Mouse (Mus musculus) lung, postnatal 0 days (tissue): ENCODE results near the gene Mrpl23. TPM values are rescaled to one million over a fixed set of nuclear protein-coding genes. Genes with fewer than 3 reads are reported as not detected.

Source experiments
- ATAC-seq: fragments of 200-750 bp; cut with Nextera tagmentation; 2 replicates; pipeline ENCODE4 v1.8.0; 2017; ENCODE audit warnings: moderate library complexity
- DNase-seq: peaks from one replicate; pipeline ENCODE4 v3.0.0-alpha.2; 2016; ENCODE audit warnings: low spot score
- H3K27ac ChIP-seq: fragments of 300-500 bp; sonication (generic); 2 replicates; pipeline ENCODE4 v1.5.1; 2014; ENCODE audit warnings: antibody characterized with exemption, mild to moderate bottlenecking, low read length, mixed read lengths
- H3K27me3 ChIP-seq: fragments of 300-500 bp; sonication (generic); replicated peaks from 2 replicates; pipeline ENCODE4 v1.6.1; 2014; ENCODE audit warnings: low read length, mixed read lengths; ENCODE audit not compliant: insufficient read depth
- H3K36me3 ChIP-seq: fragments of 300-500 bp; sonication (generic); 2 replicates; pipeline ENCODE4 v1.6.1; 2014; ENCODE audit warnings: low read length, mixed read lengths; ENCODE audit not compliant: insufficient read depth
- H3K4me1 ChIP-seq: fragments of 300-500 bp; sonication (generic); 2 replicates; pipeline ENCODE4 v1.6.1; 2014; ENCODE audit warnings: antibody characterized with exemption, low read depth, low read length, mixed read lengths; ENCODE audit not compliant: insufficient read depth
- H3K4me2 ChIP-seq: fragments of 300-500 bp; sonication (generic); replicated peaks from 2 replicates; pipeline ENCODE4 v1.6.1; 2014; ENCODE audit warnings: low read depth, mild to moderate bottlenecking, low read length, moderate library complexity, mixed read lengths
- H3K4me3 ChIP-seq: fragments of 300-500 bp; sonication (generic); 2 replicates; pipeline ENCODE4 v1.5.1; 2014; ENCODE audit warnings: low read depth, low read length
- H3K9ac ChIP-seq: fragments of 300-500 bp; sonication (generic); replicated peaks from 2 replicates; pipeline ENCODE4 v1.6.1; 2014; ENCODE audit warnings: low read depth, mild to moderate bottlenecking
- H3K9me3 ChIP-seq: fragments of 300-500 bp; sonication (generic); 2 replicates; pipeline ENCODE4 v1.6.1; 2016; ENCODE audit warnings: low read length, mixed read lengths
- CTCF ChIP-seq: IDR thresholded peaks from 2 replicates; pipeline ENCODE4 v1.5.1; 2016; ENCODE audit warnings: antibody characterized with exemption, mild to moderate bottlenecking
- EP300 ChIP-seq: IDR thresholded peaks from 2 replicates; pipeline ENCODE4 v1.6.1; 2016; ENCODE audit warnings: antibody characterized with exemption, mild to moderate bottlenecking, control low read depth
- WGBS: fragments of 180-500 bp; shearing (Covaris S2); extraction: QIAGEN DNeasy Blood & Tissue Kit; methylation state at CpG from one replicate; pipeline ENCODE4 v1.1.7; 2014; 5-methylcytosine and 5-hydroxymethylcytosine counted together
- polyA plus RNA-seq: library from polyadenylated mRNA; unstranded; fragments of >200 nt; fragmentation: Nextera tagmentation; extraction: Ambion mirVana; gene quantifications from 2 replicates; pipeline ENCODE4 v1.2.1, GENCODE M21; 2015

Mrpl23 gene
- polyA plus RNA-seq, 1 experiment from 2014 or later, result 15.7 TPM

- H3K4me2 ChIP-seq, result no peak overlapping the region
- 37% methylated on average over 11 of the region's 11 CpGs for WGBS
- TF ChIP-seq CTCF (no peak), EP300 (no peak)
- H3K9me3 ChIP-seq, result no peaks in the 10 kb centered on the region
- H3K9ac ChIP-seq, result no peak overlapping the region
- H3K36me3 ChIP-seq, result no peaks in the 10 kb centered on the region
- H3K4me1 ChIP-seq, result peaks cover 6% of the 10 kb centered on the region; the same call in 1 of the 2 replicates
- ATAC-seq, result peak; percentile 59
- no peaks in the 10 kb centered on the region for H3K27me3 ChIP-seq
- H3K27ac ChIP-seq, result no peak overlapping the region
- DNase-seq, result peak; percentile 29
- no peak overlapping the region for H3K4me3 ChIP-seq
These were observed 32.6 kb downstream of the Mrpl23 start for GRCm38 (mm10) chr7:142564955-142565643.

- no peaks in the 10 kb centered on the region for H3K36me3 ChIP-seq
- no peak for DNase-seq
- no peak overlapping the region for H3K4me2 ChIP-seq
- no peak overlapping the region for H3K9ac ChIP-seq
- H3K4me1 ChIP-seq, result peaks cover 6% of the 10 kb centered on the region; the same call in 1 of the 2 replicates
- H3K4me3 ChIP-seq, result no peak overlapping the region
- TF ChIP-seq CTCF, result no peak
- no peak for TF ChIP-seq EP300
- no peak overlapping the region for H3K27ac ChIP-seq
- 62% methylated on average over 9 of the region's 9 CpGs for WGBS
- no peaks in the 10 kb centered on the region for H3K9me3 ChIP-seq
- ATAC-seq, result no peak
- H3K27me3 ChIP-seq, result no peaks in the 10 kb centered on the region
These were observed 34.0 kb downstream of the Mrpl23 start for GRCm38 (mm10) chr7:142566512-142566911.

GRCm38 (mm10) chr7:142568985-142569384, 36.5 kb downstream of the Mrpl23 start:
- Histone ChIP-seq H3K4me3 (no peak overlapping the region), H3K4me1 (peaks cover 10% of the 10 kb centered on the region; the same call in 1 of the 2 replicates), H3K9me3 (no peaks in the 10 kb centered on the region), H3K27me3 (no peaks in the 10 kb centered on the region), H3K27ac (no peak overlapping the region), H3K9ac (no peak overlapping the region), H3K36me3 (no peaks in the 10 kb centered on the region), H3K4me2 (no peak overlapping the region)
- ATAC-seq (no peak), DNase-seq (no peak)
- 22% methylated on average over 8 of the region's 8 CpGs for WGBS
- TF ChIP-seq EP300 (no peak), CTCF (no peak)

GRCm38 (mm10) chr7:142570565-142570964, 38.1 kb downstream of the Mrpl23 start:
- Histone ChIP-seq H3K4me2 (no peak overlapping the region), H3K27me3 (no peaks in the 10 kb centered on the region), H3K27ac (no peak overlapping the region; the same call in 1 of the 2 replicates), H3K9ac (no peak overlapping the region), H3K4me3 (no peak overlapping the region), H3K36me3 (no peaks in the 10 kb centered on the region), H3K4me1 (peaks cover 3% of the 10 kb centered on the region; the same call in 1 of the 2 replicates), H3K9me3 (no peaks in the 10 kb centered on the region)
- ATAC-seq (peak; percentile 76), DNase-seq (peak; percentile 73)
- 44% methylated on average over 9 of the region's 9 CpGs for WGBS
- TF ChIP-seq EP300 (no peak), CTCF (no peak)

GRCm38 (mm10) chr7:142571458-142572220, 39.2 kb downstream of the Mrpl23 start:
- Histone ChIP-seq H3K4me2 (no peak overlapping the region), H3K4me3 (no peak overlapping the region), H3K9ac (no peak overlapping the region), H3K9me3 (no peaks in the 10 kb centered on the region), H3K27ac (no peak overlapping the region), H3K27me3 (no peaks in the 10 kb centered on the region), H3K4me1 (peaks cover 3% of the 10 kb centered on the region; the same call in 1 of the 2 replicates), H3K36me3 (no peaks in the 10 kb centered on the region)
- DNase-seq, result no peak
- ATAC-seq, result no peak
- 47% methylated on average over 16 of the region's 16 CpGs for WGBS
- TF ChIP-seq CTCF (no peak), EP300 (no peak)

GRCm38 (mm10) chr7:142572343-142572742, 39.9 kb downstream of the Mrpl23 start:
- no peak overlapping the region for H3K9ac ChIP-seq
- H3K4me3 ChIP-seq, result no peak overlapping the region
- WGBS, result 33% methylated on average over 7 of the region's 7 CpGs
- no peak for DNase-seq
- no peak overlapping the region for H3K4me2 ChIP-seq
- H3K27ac ChIP-seq, result no peak overlapping the region
- no peaks in the 10 kb centered on the region for H3K27me3 ChIP-seq
- H3K9me3 ChIP-seq, result no peaks in the 10 kb centered on the region
- ATAC-seq, result no peak
- no peaks in the 10 kb centered on the region for H3K36me3 ChIP-seq
- TF ChIP-seq EP300 (no peak), CTCF (no peak)
- H3K4me1 ChIP-seq, result peaks cover 3% of the 10 kb centered on the region; the same call in 1 of the 2 replicates
